Mouse (Mus musculus): ENCODE data around the gene Btbd9.

DNA sequence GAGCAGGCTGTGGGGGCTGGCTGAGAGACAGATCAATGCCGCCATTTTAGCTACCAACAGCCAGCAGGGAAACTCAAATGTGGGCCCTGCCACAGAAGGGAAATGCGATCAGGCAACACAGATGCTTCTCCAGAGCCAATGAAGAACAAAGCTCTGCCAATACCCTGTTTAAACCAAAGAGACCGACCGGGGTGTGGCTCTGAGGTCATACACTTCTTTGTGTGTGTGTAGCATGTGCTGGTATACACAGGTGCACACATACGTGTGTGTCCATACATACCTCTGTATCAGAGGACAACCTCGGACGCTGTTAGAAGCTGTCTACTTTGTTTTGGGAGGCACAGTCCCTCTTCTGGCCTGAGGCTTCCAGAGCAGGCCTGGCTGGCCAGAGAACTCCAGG is 31.0 kb upstream of the Btbd9 start:
- TF ChIP-seq POLR2A (IDR thresholded peaks at IDR 0.05; ENCODE audit: low read depth, low read length) (no peak), CTCF (IDR thresholded peaks at IDR 0.05; ENCODE audit: borderline replicate concordance, insufficient read depth, low read length) (no peak)
